Mouse (Mus musculus): Measurements from ENCODE around the gene Pgpep1. TPM values are rescaled to one million over a fixed set of nuclear protein-coding genes. Genes with fewer than 3 reads are reported as not detected.

The Pgpep1 gene
- polyA plus RNA-seq, 1 experiment from 2014 or later, result 102 TPM

Other genes with a start within 250 kb of the Pgpep1 start
- gene Crtc1, start 220.8 kb downstream of the Pgpep1 start, polyA plus RNA-seq (2015; fragmentation: Nextera tagmentation; extraction: Ambion mirVana), result 33.7 and 35.9 TPM in 2 replicates
- 25.6 and 27.6 TPM in 2 replicates for gene Klhl26, start 183.4 kb downstream of the Pgpep1 start, polyA plus RNA-seq (2015; fragmentation: Nextera tagmentation; extraction: Ambion mirVana)
- 78.4 and 89.7 TPM in 2 replicates for gene Tmem59l, start 173.0 kb downstream of the Pgpep1 start, polyA plus RNA-seq (2015; fragmentation: Nextera tagmentation; extraction: Ambion mirVana)
- 3.6 and 4.6 TPM in 2 replicates for gene Crlf1, start 167.2 kb downstream of the Pgpep1 start, polyA plus RNA-seq (2015; fragmentation: Nextera tagmentation; extraction: Ambion mirVana)
- 143 and 153 TPM in 2 replicates for gene Rex1bd, start 153.6 kb downstream of the Pgpep1 start, polyA plus RNA-seq (2015; fragmentation: Nextera tagmentation; extraction: Ambion mirVana)
- gene Uba52, start 149.6 kb downstream of the Pgpep1 start, polyA plus RNA-seq (2015; fragmentation: Nextera tagmentation; extraction: Ambion mirVana), result 787 and 800 TPM in 2 replicates
- 347 and 358 TPM in 2 replicates for gene Fkbp8, start 132.7 kb downstream of the Pgpep1 start, polyA plus RNA-seq (2015; fragmentation: Nextera tagmentation; extraction: Ambion mirVana)
- 46.7 and 46.9 TPM in 2 replicates for gene Kxd1, start 132.4 kb downstream of the Pgpep1 start, polyA plus RNA-seq (2015; fragmentation: Nextera tagmentation; extraction: Ambion mirVana)
- gene Ell, start 120.9 kb downstream of the Pgpep1 start, polyA plus RNA-seq (2015; fragmentation: Nextera tagmentation; extraction: Ambion mirVana), result 15.6 and 16.5 TPM in 2 replicates
- gene Isyna1, start 66.0 kb downstream of the Pgpep1 start, polyA plus RNA-seq (2015; fragmentation: Nextera tagmentation; extraction: Ambion mirVana), result 113 and 115 TPM in 2 replicates
- gene Ssbp4, start 51.5 kb downstream of the Pgpep1 start, polyA plus RNA-seq (2015; fragmentation: Nextera tagmentation; extraction: Ambion mirVana), result 117 and 141 TPM in 2 replicates
- 1.5 and 1.8 TPM in 2 replicates for gene Lrrc25, start 44.2 kb downstream of the Pgpep1 start, polyA plus RNA-seq (2015; fragmentation: Nextera tagmentation; extraction: Ambion mirVana)
- not detected in 2 replicates for gene Gdf15, start 27.9 kb downstream of the Pgpep1 start, polyA plus RNA-seq (2015; fragmentation: Nextera tagmentation; extraction: Ambion mirVana)
- gene Lsm4, start 12.9 kb upstream of the Pgpep1 start, polyA plus RNA-seq (2015; fragmentation: Nextera tagmentation; extraction: Ambion mirVana), result 214 and 215 TPM in 2 replicates
- gene Jund, start 38.6 kb upstream of the Pgpep1 start, polyA plus RNA-seq (2015; fragmentation: Nextera tagmentation; extraction: Ambion mirVana), result 108 and 112 TPM in 2 replicates
- gene Iqcn, start 43.1 kb upstream of the Pgpep1 start, polyA plus RNA-seq (2015; fragmentation: Nextera tagmentation; extraction: Ambion mirVana), result 0.08 and 0.17 TPM in 2 replicates
- gene Gm3336, start 58.2 kb upstream of the Pgpep1 start, polyA plus RNA-seq (2015; fragmentation: Nextera tagmentation; extraction: Ambion mirVana), result not detected in 2 replicates
- gene Pde4c, start 63.3 kb upstream of the Pgpep1 start, polyA plus RNA-seq (2015; fragmentation: Nextera tagmentation; extraction: Ambion mirVana), result 0.18 and 0.26 TPM in 2 replicates
- 402 and 417 TPM in 2 replicates for gene Rab3a, start 94.3 kb upstream of the Pgpep1 start, polyA plus RNA-seq (2015; fragmentation: Nextera tagmentation; extraction: Ambion mirVana)
- 46.1 and 54.5 TPM in 2 replicates for gene Mpv17l2, start 100.6 kb upstream of the Pgpep1 start, polyA plus RNA-seq (2015; fragmentation: Nextera tagmentation; extraction: Ambion mirVana)
- gene Pik3r2, start 116.3 kb upstream of the Pgpep1 start, polyA plus RNA-seq (2015; fragmentation: Nextera tagmentation; extraction: Ambion mirVana), result 88.9 and 93.7 TPM in 2 replicates
- gene Mast3, start 144.7 kb upstream of the Pgpep1 start, polyA plus RNA-seq (2015; fragmentation: Nextera tagmentation; extraction: Ambion mirVana), result 15.8 and 17.6 TPM in 2 replicates
- not detected in 2 replicates for gene Il12rb1, start 148.1 kb upstream of the Pgpep1 start, polyA plus RNA-seq (2015; fragmentation: Nextera tagmentation; extraction: Ambion mirVana)
- 7.8 TPM in 2 replicates for gene Arrdc2, start 179.3 kb upstream of the Pgpep1 start, polyA plus RNA-seq (2015; fragmentation: Nextera tagmentation; extraction: Ambion mirVana)
- 17.5 and 17.9 TPM in 2 replicates for gene Kcnn1, start 202.9 kb upstream of the Pgpep1 start, polyA plus RNA-seq (2015; fragmentation: Nextera tagmentation; extraction: Ambion mirVana)
- 148 and 156 TPM in 2 replicates for gene Ccdc124, start 213.5 kb upstream of the Pgpep1 start, polyA plus RNA-seq (2015; fragmentation: Nextera tagmentation; extraction: Ambion mirVana)
- gene Slc5a5, start 232.4 kb upstream of the Pgpep1 start, polyA plus RNA-seq (2015; fragmentation: Nextera tagmentation; extraction: Ambion mirVana), result 1.6 TPM in 2 replicates
- 2,220 and 2,572 TPM in 2 replicates for gene Rpl18a, start 237.0 kb upstream of the Pgpep1 start, polyA plus RNA-seq (2015; fragmentation: Nextera tagmentation; extraction: Ambion mirVana)
- gene Map1s, start 245.5 kb upstream of the Pgpep1 start, polyA plus RNA-seq (2015; fragmentation: Nextera tagmentation; extraction: Ambion mirVana), result 55.4 and 60.7 TPM in 2 replicates

All from neural tube, embryonic 13.5 days (tissue).